Mouse (Mus musculus) erythroblast, embryonic 14.5 days (primary cell): ENCODE data around the gene Polr2h.

Experiments
- GATA1 ChIP-seq: IDR thresholded peaks from 2 replicates; pipeline ENCODE4 v1.6.1; 2012; ENCODE audit warnings: low read length, inconsistent platforms, mixed read lengths
- TAL1 ChIP-seq: IDR thresholded peaks from 3 replicates; pipeline ENCODE4 v1.6.1; 2012; ENCODE audit warnings: low read length, inconsistent platforms, mixed read lengths

GRCm38 (mm10) chr16:20703071-20703470, 14.4 kb upstream of the Polr2h start:
- TF ChIP-seq GATA1 (no peak), TAL1 (no peak)
